Mouse (Mus musculus) forebrain, embryonic 16.5 days (tissue): ENCODE data around the gene Lingo1. TPM values are rescaled to one million over a fixed set of nuclear protein-coding genes. Genes with fewer than 3 reads are reported as not detected.

ENCODE experiments used
- ATAC-seq: fragments of 200-750 bp; cut with Nextera tagmentation; 2 replicates; pipeline ENCODE4 v1.8.0; 2017; ENCODE audit warnings: mild to moderate bottlenecking, moderate library complexity
- H3K27ac ChIP-seq: fragments of 300-500 bp; sonication (generic); 2 replicates; pipeline ENCODE4 v1.5.1; 2014; ENCODE audit warnings: low read length, control low read depth
- H3K27me3 ChIP-seq: fragments of 300-500 bp; sonication (generic); replicated peaks from 2 replicates; pipeline ENCODE4 v1.6.1; 2014; ENCODE audit warnings: low read length; ENCODE audit not compliant: control insufficient read depth, insufficient read depth
- H3K36me3 ChIP-seq: fragments of 300-500 bp; sonication (generic); 2 replicates; pipeline ENCODE4 v1.6.1; 2014; ENCODE audit not compliant: control insufficient read depth, insufficient read depth
- H3K4me1 ChIP-seq: fragments of 300-500 bp; sonication (generic); replicated peaks from 2 replicates; pipeline ENCODE4 v1.6.1; 2014; ENCODE audit warnings: low read length; ENCODE audit not compliant: control insufficient read depth, insufficient read depth
- H3K4me2 ChIP-seq: fragments of 300-500 bp; sonication (generic); 2 replicates; pipeline ENCODE4 v1.6.1; 2014; ENCODE audit warnings: mild to moderate bottlenecking, low read length, control low read depth
- H3K4me3 ChIP-seq: fragments of 300-500 bp; sonication (generic); replicated peaks from 2 replicates; pipeline ENCODE4 v1.5.1; 2014; ENCODE audit warnings: mild to moderate bottlenecking, low read length, control low read depth
- H3K9ac ChIP-seq: fragments of 300-500 bp; sonication (generic); replicated peaks from 2 replicates; pipeline ENCODE4 v1.6.1; 2014; ENCODE audit warnings: low read depth, low read length, control low read depth
- H3K9me3 ChIP-seq: fragments of 300-500 bp; sonication (generic); 2 replicates; pipeline ENCODE4 v1.6.1; 2016; ENCODE audit warnings: low read length; ENCODE audit not compliant: control insufficient read depth
- WGBS: fragments of 180-500 bp; shearing (Covaris S2); extraction: QIAGEN DNeasy Blood & Tissue Kit; methylation state at CpG from one replicate; pipeline ENCODE4 v1.1.7; 2014; 5-methylcytosine and 5-hydroxymethylcytosine counted together
- polyA plus RNA-seq: library from polyadenylated mRNA; unstranded; fragments of >200 nt; fragmentation: Nextera tagmentation; extraction: Ambion mirVana; gene quantifications from 2 replicates; pipeline ENCODE4 v1.2.1, GENCODE M21; 2015

Gene Lingo1
- polyA plus RNA-seq, 1 experiment from 2014 or later, result 45.0 TPM

- no peak overlapping the region for H3K27ac ChIP-seq
Observed at GRCm38 (mm10) chr9:56592639-56593038, 203.6 kb downstream of the Lingo1 start.

GRCm38 (mm10) chr9:56591248-56591888, 204.9 kb downstream of the Lingo1 start:
- Histone ChIP-seq H3K36me3 (no peaks in the 10 kb centered on the region), H3K4me1 (no peaks in the 10 kb centered on the region), H3K4me3 (no peak overlapping the region), H3K4me2 (no peak overlapping the region), H3K27me3 (no peaks in the 10 kb centered on the region), H3K9ac (no peak overlapping the region), H3K9me3 (no peaks in the 10 kb centered on the region), H3K27ac (no peak overlapping the region)
- ATAC-seq, result no peak
- WGBS, result 82% methylated on average over 8 of the region's 8 CpGs

More at GRCm38 (mm10) chr9:56592639-56593038, 203.6 kb downstream of the Lingo1 start:
- no peak overlapping the region for H3K4me2 ChIP-seq
- no peak for ATAC-seq
- no peaks in the 10 kb centered on the region for H3K27me3 ChIP-seq
- no peak overlapping the region for H3K4me3 ChIP-seq
- no peak overlapping the region for H3K9ac ChIP-seq
- 90% methylated on average over 7 of the region's 7 CpGs for WGBS
- H3K4me1 ChIP-seq, result no peaks in the 10 kb centered on the region
- H3K36me3 ChIP-seq, result no peaks in the 10 kb centered on the region
- no peaks in the 10 kb centered on the region for H3K9me3 ChIP-seq

GRCm38 (mm10) chr9:56589762-56590161, 206.5 kb downstream of the Lingo1 start:
- Histone ChIP-seq H3K4me3 (no peak overlapping the region), H3K4me1 (no peaks in the 10 kb centered on the region), H3K27me3 (no peaks in the 10 kb centered on the region), H3K36me3 (no peaks in the 10 kb centered on the region), H3K9me3 (no peaks in the 10 kb centered on the region), H3K27ac (no peak overlapping the region), H3K9ac (no peak overlapping the region), H3K4me2 (no peak overlapping the region)
- ATAC-seq, result no peak
- 53% methylated on average over 5 of the region's 5 CpGs for WGBS

GRCm38 (mm10) chr9:56584043-56584424, 212.2 kb downstream of the Lingo1 start:
- Histone ChIP-seq H3K9me3 (no peaks in the 10 kb centered on the region), H3K27ac (no peak overlapping the region), H3K36me3 (no peaks in the 10 kb centered on the region), H3K4me3 (no peak overlapping the region), H3K27me3 (no peaks in the 10 kb centered on the region), H3K4me2 (no peak overlapping the region), H3K9ac (no peak overlapping the region), H3K4me1 (peaks cover 25% of the 10 kb centered on the region)
- 31% methylated on average over 7 of the region's 7 CpGs for WGBS
- no peak for ATAC-seq

- Histone ChIP-seq H3K27ac (no peak overlapping the region), H3K4me3 (no peak overlapping the region), H3K9ac (no peak overlapping the region), H3K9me3 (no peaks in the 10 kb centered on the region), H3K27me3 (no peaks in the 10 kb centered on the region; the same call in 1 of the 2 replicates), H3K4me1 (peaks cover 25% of the 10 kb centered on the region), H3K36me3 (no peaks in the 10 kb centered on the region), H3K4me2 (no peak overlapping the region)
- ATAC-seq, result peak; percentile 26
- 47% methylated on average over 11 of the region's 11 CpGs for WGBS
Observed at GRCm38 (mm10) chr9:56583139-56584042, 212.9 kb downstream of the Lingo1 start.

- Histone ChIP-seq H3K9ac (no peak overlapping the region), H3K27me3 (no peaks in the 10 kb centered on the region; the same call in 1 of the 2 replicates), H3K27ac (no peak overlapping the region), H3K9me3 (no peaks in the 10 kb centered on the region), H3K4me1 (peaks cover 25% of the 10 kb centered on the region), H3K4me3 (no peak overlapping the region), H3K36me3 (no peaks in the 10 kb centered on the region), H3K4me2 (no peak overlapping the region)
- no peak for ATAC-seq
- 80% methylated on average over 8 of the region's 8 CpGs for WGBS
Observed at GRCm38 (mm10) chr9:56582628-56583027, 213.6 kb downstream of the Lingo1 start.

- Histone ChIP-seq H3K9me3 (no peaks in the 10 kb centered on the region), H3K4me3 (no peak overlapping the region), H3K27ac (no peak overlapping the region), H3K27me3 (no peaks in the 10 kb centered on the region; the same call in 1 of the 2 replicates), H3K9ac (no peak overlapping the region), H3K4me2 (no peak overlapping the region), H3K36me3 (no peaks in the 10 kb centered on the region), H3K4me1 (peaks cover 25% of the 10 kb centered on the region)
- ATAC-seq, result peak; percentile 45
- 13% methylated on average over 3 of the region's 3 CpGs for WGBS
Observed at GRCm38 (mm10) chr9:56581700-56582099, 214.6 kb downstream of the Lingo1 start.

GRCm38 (mm10) chr9:56581016-56581415, 215.3 kb downstream of the Lingo1 start:
- H3K36me3 ChIP-seq, result no peaks in the 10 kb centered on the region
- no peak overlapping the region for H3K27ac ChIP-seq
- no peak overlapping the region for H3K9ac ChIP-seq
- H3K9me3 ChIP-seq, result no peaks in the 10 kb centered on the region
- no peak for ATAC-seq
- no peak overlapping the region for H3K4me3 ChIP-seq
- 67% methylated on average over 8 of the region's 8 CpGs for WGBS
- H3K4me2 ChIP-seq, result no peak overlapping the region
- H3K27me3 ChIP-seq, result no peaks in the 10 kb centered on the region; the same call in 1 of the 2 replicates
- peaks cover 25% of the 10 kb centered on the region for H3K4me1 ChIP-seq

- no peak overlapping the region for H3K27ac ChIP-seq
- H3K36me3 ChIP-seq, result no peaks in the 10 kb centered on the region
- no peak overlapping the region for H3K4me3 ChIP-seq
- peak; percentile 41; the same call in 1 of the 2 replicates for ATAC-seq
- 22% methylated on average over 4 of the region's 4 CpGs for WGBS
- no peak overlapping the region for H3K9ac ChIP-seq
- no peak overlapping the region for H3K4me2 ChIP-seq
- H3K27me3 ChIP-seq, result no peaks in the 10 kb centered on the region; the same call in 1 of the 2 replicates
- peaks cover 25% of the 10 kb centered on the region for H3K4me1 ChIP-seq
- no peaks in the 10 kb centered on the region for H3K9me3 ChIP-seq
Observed at GRCm38 (mm10) chr9:56580101-56580500, 216.2 kb downstream of the Lingo1 start.
